Mouse (Mus musculus): Measurements from ENCODE around the gene Asb2. TPM values are rescaled to one million over a fixed set of nuclear protein-coding genes. Genes with fewer than 3 reads are reported as not detected.

Asb2 gene
- polyA plus RNA-seq (2017; shearing (Covaris generic)): not detected

DNA sequence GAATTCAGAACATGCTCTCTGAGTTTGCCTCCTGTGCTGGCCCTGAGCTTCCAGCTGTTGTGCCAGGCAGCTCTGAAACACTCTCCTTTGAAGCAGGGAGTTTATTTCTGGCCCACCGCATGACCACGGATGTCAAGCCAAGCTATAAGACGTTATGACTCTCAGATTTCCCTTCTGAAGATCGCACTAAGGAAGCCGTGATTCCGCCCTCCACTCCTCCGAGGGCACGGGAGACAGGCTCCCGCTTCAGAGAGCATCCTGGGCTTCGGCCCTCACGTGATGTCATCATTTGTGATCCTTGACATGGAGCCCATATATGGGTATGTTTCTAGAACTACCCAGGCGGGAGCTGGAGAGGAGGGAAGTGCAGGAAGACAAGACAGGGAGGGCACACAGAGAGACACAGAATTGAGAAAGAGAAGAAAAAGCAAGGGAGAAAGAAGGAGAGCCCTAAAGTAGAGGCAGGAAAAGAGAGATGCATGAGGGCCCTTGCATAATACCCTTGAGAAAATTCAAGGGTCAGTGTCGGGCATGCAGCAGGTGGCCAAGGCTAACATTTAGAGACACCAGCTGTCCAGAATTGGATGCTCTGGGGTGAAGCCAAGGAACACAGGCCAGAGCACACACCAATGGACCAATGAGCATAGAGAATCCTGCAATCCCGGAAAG lies at the start of gene Asb2:
Gene Asb2 (minus strand): TSS at position 256 of the 669 bp plus-strand sequence.

DNA sequence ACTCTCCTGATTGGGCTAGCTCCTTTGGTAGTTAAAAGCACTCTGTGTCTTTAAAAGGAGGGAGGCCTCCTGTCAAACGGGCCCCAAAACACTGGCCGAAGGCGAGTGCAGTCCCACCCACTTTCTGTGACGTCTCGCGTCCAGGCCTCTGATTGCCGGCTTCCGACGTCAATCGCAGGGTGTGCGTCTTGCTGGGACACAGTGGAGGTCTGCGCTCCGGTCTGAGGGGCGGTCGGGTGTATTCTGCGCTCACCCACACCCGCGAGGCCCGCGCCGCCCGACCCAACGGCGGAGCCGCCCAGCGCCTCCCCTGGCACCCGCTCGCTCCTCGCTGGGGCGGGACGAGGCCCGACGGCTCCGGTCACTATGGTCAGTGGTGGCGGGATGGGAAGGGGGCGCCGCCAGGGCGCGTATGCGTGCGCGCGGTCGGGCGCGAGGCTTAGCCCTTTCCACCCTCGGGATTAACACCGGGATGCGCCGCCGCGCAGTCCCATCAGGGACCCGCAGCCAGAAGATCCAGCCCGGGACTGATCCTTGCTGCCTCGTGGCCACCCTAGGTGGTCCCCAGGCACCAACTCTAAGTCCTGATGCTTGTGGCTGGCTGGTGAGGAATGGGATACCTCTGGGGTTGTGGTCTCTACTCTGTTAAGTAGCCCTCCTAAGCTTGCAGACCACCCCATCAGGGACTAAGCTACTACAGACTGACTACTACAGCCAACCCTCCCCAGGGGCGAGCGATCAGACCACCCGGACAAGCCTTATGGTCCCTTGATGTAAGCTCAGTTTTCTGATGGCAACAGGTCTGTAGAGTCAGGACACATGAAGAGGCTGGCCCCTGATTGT lies 32.9 kb upstream of the Asb2 start, which contains the start of gene Otub2:
Gene Otub2 (plus strand): TSS at position 178 of the 843 bp plus-strand sequence.

GRCm38 (mm10) chr12:103310744-103311267 lies 45.0 kb downstream of the Asb2 start, which contains the start of gene Fam181a:
Fam181a (plus strand) TSS chr12:103310975.

Other genes starting within 250 kb of the Asb2 start
- gene Prima1, start 113.9 kb downstream of the Asb2 start, polyA plus RNA-seq (2017; shearing (Covaris generic)): not detected
- not detected for gene Fam181a, start 45.0 kb downstream of the Asb2 start, polyA plus RNA-seq (2017; shearing (Covaris generic))
- gene Otub2, start 32.7 kb upstream of the Asb2 start, polyA plus RNA-seq (2017; shearing (Covaris generic)): 1.3 TPM
- gene 9330161L09Rik, start 51.8 kb upstream of the Asb2 start, polyA plus RNA-seq (2017; shearing (Covaris generic)): 0.95 TPM
- 182 TPM for gene Ddx24, start 69.8 kb upstream of the Asb2 start, polyA plus RNA-seq (2017; shearing (Covaris generic))
- gene Ifi27, start 78.2 kb upstream of the Asb2 start, polyA plus RNA-seq (2017; shearing (Covaris generic)): 215 TPM
- 200 TPM for gene Ifi27l2a, start 87.7 kb upstream of the Asb2 start, polyA plus RNA-seq (2017; shearing (Covaris generic))
- not detected for gene Ifi27l2b, start 101.2 kb upstream of the Asb2 start, polyA plus RNA-seq (2017; shearing (Covaris generic))
- not detected for gene Ppp4r4, start 176.3 kb upstream of the Asb2 start, polyA plus RNA-seq (2017; shearing (Covaris generic))